Mouse (Mus musculus) olfactory bulb, adult 2 months (tissue): ENCODE results near the gene Cfap221.

Source experiments
- CTCF ChIP-seq: fragments of 200-500 bp; IDR thresholded peaks from 2 replicates; pipeline ENCODE4 v1.5.1; 2012; ENCODE audit warnings: low read depth, mild to moderate bottlenecking, low read length, moderate library complexity; ENCODE audit not compliant: insufficient read depth
- POLR2A ChIP-seq: fragments of 200-500 bp; IDR thresholded peaks from 2 replicates; pipeline ENCODE4 v1.6.1; 2012; ENCODE audit warnings: mild to moderate bottlenecking, low read depth, low read length, moderate library complexity; ENCODE audit not compliant: insufficient read depth

DNA sequence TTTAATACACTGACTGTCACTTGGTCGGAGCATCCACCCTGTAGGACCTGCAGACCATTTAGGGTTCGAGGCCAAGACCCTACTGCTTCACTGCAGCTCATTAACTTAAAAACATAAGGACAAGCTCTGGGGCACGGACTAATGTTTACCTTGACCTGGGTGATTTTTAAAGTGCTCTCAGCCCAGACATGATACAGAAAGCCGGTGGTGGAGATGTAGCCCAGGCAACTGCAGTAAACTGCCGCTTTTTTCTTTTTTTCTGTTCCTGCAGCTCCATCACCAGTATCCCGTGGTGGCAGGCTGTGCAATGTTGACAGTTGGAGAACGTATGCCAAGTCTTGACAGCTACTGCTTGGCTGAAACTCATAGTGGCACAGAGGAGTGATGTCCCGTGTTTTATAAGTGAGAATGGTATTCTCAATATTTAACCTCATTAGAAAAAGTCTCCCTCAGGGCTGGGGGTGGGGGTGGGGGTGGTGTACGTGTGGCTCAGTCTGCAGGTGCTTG lies 39.3 kb downstream of the Cfap221 start:
- TF ChIP-seq CTCF: no peak
- TF ChIP-seq POLR2A: no peak
